Mouse (Mus musculus) right cerebral cortex, postnatal 10 days (tissue): ENCODE data around the gene Sec14l5.
"Not testable (repeated sequence)": the region's sequence is repeated elsewhere in the genome, so short reads cannot be mapped to it uniquely, and the experiment has no call there.

ENCODE experiments used
- DNase-seq, 2 experiments: peaks; one replicate each; pipeline ENCODE4 v3.0.0; 2021; ENCODE audit warnings: low spot score in 2 of 2

The Sec14l5 gene

DNA sequence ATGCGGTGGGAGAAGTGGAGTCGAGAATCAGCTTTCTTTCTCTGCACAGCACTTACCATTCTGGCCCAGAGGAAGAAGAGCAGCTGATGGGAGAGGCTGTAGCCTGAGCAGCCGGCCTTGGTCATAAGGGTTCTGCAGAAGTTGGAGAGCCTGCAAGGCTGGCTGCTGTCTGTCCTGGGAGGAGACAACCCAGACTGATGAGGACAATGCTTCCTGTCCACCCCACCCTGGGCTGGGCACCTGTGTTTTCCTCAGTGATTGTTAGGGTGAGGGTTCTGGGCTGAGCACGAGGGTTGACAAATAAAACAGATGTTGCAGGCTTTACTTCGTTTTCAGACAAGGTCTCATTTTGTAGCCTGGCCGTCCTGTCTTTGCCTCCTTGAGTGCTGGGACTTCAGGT, 69.8 kb downstream of the Sec14l5 start:
- DNase-seq, result no peak

DNA sequence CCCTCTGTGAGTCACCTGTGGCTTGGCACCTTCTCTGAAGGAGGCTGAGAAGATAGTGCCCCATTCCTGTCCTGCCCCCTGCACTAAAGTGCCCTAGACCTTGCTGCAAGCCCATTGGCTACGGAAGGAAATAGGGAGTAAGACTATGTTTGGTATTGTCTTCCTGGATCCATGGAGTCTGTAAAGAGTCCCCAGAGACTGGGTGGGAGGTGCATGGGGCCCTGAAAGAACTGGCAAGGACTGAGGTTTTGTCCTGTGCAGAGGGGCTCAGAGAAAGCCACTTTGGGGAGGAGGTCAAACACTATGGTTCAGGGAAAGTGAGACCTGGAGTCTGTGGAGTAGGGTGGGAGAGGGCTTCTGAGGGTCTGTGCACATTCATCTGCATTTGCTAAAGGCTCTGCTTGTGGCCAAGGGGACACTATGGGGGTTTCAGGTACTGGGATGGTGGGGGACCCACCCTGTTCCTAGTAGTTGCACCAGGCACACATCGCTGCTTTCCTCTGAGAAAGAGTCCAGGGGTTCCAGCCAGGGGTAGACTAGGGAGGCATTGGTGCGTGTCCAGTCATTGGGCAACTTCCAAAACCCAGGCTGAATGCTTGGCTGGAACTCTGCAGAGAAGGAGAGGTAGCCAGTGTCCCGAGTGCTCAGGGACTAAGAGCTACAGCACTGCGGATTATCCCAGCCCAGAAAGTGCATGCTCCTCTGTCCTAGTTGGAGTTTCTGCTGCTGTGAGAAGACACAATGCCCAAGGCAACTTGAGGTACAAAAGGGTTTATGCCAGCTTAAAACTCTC, 70.6 kb downstream of the Sec14l5 start:
- no peak for DNase-seq

DNA sequence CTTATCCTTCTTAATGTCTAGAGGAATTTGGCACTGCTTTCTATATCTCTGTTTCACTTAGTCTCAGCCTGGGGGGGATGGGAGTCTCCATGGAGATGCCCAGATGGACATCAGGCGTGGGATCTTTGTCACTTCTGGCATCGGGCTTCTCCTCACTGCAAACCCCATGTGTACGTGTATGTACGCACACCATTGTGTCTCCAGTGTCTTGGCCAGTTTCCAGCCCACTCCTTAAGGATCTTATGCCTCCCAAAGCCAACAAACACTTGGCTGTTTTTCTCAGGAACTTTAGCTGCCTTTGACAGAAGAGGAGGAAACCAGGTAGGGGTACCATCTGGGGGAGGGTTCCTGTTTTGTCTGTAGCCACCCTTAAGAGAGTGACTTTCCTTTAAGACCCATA, 74.5 kb downstream of the Sec14l5 start:
- DNase-seq, result no peak

DNA sequence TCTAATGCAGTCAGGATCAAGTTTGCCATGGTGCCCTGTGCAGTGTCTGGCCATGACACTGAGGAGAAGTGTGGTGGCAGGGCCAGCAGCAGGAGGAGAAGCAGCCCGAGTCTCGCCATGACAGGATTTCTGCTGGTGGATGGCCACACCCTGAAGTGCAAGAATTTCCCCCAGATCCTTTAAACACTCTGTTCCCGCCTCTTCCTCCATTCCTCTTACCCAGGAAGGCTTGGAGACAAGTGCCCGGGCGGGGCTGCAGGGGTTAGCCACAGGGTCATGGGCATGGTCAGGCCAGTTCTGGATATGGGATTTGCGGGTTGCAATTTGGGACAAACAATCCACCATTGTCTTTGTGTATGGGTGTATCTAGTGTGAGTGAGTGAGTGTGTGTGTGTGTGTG, 75.2 kb downstream of the Sec14l5 start, which contains the start of gene AU021092:
AU021092 (minus strand) TSS at position 160 of the 400 bp plus-strand sequence.
- DNase-seq, result no peak

DNA sequence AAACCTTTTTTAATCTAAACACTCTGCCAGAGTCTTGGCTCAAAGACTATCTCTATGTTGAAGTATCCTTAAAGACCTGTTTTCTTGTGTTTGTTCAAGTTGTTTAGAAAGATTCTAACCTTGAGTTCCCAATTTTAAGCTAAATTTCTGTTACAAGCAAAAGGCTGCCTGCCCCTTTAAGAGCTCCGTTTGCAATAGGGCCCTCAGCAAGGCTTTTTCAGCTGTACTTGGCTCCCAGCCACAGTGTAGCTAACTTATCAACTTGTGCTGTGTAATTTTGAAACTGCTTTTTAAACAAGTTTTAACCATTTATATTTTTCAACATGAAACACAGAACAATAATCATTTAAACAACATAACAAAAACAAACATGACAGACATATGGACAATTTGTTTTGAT, 79.6 kb downstream of the Sec14l5 start:
- DNase-seq, result not testable (repeated sequence)

DNA sequence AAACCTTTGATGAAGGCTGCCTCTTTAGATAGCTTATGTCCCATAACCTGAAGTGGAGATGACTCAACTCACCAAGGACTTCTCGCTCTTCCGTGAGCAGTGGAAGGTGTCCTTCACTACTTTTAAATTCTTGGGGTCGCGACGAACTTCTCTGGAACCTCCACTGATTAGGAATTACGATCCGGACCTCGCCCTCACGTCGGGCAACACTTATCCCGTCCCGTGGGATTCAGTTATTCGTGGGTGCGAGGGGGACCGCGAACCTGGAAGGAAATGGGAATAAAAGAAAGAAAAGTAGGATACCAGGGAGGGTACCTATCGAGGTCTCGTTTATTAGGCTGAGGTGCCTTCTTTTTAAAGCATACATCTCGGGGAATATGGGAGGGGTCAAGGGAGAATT, 80.6 kb downstream of the Sec14l5 start:
- DNase-seq, result not testable (repeated sequence)

DNA sequence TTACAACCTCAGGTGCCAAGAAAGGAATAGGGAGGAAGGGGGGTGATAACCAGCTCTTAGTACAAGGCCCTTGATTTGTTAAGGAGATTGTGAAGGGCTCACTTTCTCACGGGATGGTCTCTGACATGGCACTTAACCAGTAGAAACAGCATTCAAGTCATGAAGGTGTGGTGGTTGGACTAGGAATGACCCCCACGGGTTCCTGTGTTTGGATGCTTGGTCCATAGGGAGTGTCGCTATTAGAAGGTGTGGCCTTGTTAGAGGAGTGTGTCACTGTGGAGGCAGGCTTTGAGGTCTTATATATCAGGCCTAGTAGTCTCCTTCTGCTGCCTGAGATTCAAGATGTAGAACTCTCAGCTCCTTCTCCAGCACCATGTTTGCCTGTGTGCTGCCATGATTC, 81.2 kb downstream of the Sec14l5 start:
- not testable (repeated sequence) for DNase-seq

DNA sequence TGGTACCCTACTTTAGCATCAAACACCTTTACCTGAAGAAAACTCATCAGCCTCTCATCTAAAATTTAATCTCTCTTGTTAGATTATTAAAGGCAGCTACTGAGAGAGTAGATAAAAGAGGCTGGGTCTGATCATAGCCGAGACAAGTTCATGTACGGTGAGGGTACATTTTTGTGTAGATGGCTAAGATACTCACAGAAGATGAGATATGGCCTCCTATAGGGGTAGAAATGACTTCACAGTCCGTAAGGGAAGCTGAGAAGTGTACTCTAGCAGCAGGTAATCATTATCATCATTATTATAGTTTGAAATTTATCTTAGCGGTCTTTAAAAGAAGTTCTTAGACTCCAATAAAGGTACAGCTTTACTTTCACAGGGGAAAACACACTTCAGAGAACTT, 86.1 kb downstream of the Sec14l5 start:
- DNase-seq, result no peak

DNA sequence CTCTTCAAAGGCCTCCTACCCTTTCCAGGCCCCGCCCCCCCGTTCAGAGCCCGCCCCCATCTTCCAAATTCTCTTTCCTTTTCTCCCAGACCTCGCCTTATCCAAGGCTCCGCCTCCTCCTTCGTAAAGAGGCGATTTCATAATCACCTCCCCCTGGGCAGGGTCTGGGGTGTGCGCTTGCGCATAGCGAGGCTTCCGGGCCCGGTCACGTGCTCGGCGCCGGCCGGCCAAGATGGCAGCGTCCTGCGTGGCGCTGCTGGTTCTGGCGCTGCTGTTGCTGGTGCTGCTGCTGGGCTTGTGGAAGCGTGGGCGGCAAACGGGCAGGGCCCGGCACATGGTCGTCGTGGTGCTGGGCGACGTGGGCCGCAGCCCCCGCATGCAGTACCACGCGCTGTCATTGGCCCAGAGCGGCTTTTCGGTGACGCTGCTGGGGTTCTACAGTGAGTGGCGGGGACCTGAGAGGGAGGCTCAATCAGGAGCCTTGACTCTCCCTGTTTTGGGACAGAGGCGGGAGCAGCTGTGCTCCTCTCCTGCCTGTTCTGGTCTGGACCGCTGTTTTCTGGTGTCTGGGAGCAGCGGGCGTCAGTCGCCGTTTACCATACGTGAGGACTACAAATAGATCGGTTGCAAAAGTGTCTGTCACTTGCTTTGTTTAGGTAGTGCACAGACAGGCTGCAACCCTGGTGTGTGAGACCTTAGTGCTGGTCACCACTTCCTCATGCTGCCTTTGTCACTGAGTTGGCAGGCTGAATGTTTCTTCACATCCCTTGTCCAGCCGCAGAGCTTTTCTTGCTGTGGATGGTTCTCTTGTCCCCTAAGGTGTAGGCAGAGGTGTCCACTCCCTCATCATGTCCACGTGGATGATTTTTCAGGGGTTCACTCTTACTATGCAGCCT, 86.8 kb downstream of the Sec14l5 start, which contains the start of gene Alg1:
Alg1 (plus strand) TSS at position 204 of the 896 bp plus-strand sequence.
- peak; percentile 96 to 97 for DNase-seq
